Mouse (Mus musculus): Measurements from ENCODE around the gene Gse1. TPM values are rescaled to one million over a fixed set of nuclear protein-coding genes. Genes with fewer than 3 reads are reported as not detected.

Gene Gse1
- polyA plus RNA-seq, 1 experiment from 2014 or later, result 8.7 TPM

- no peaks in the 10 kb centered on the region for H3K9me3 ChIP-seq (replicated peaks)
- H3K36me3 ChIP-seq (replicated peaks), result no peaks in the 10 kb centered on the region
- no peak overlapping the region for H3K9ac ChIP-seq
- peaks cover 5% of the 10 kb centered on the region; the same call in 1 of the 2 replicates for H3K4me1 ChIP-seq (replicated peaks)
- no peak for ATAC-seq (ENCODE audit: insufficient read depth)
- H3K4me2 ChIP-seq, result no peak overlapping the region
- H3K27ac ChIP-seq (replicated peaks), result no peak overlapping the region
- no peaks in the 10 kb centered on the region; the same call in 1 of the 2 replicates for H3K27me3 ChIP-seq
- H3K4me3 ChIP-seq (replicated peaks), result no peak overlapping the region
- 68% methylated on average over 17 of the region's 17 CpGs for WGBS (ENCODE audit: insufficient replicate concordance)
These were observed 38.0 kb upstream of the Gse1 start for GRCm38 (mm10) chr8:120190107-120190809.

DNA sequence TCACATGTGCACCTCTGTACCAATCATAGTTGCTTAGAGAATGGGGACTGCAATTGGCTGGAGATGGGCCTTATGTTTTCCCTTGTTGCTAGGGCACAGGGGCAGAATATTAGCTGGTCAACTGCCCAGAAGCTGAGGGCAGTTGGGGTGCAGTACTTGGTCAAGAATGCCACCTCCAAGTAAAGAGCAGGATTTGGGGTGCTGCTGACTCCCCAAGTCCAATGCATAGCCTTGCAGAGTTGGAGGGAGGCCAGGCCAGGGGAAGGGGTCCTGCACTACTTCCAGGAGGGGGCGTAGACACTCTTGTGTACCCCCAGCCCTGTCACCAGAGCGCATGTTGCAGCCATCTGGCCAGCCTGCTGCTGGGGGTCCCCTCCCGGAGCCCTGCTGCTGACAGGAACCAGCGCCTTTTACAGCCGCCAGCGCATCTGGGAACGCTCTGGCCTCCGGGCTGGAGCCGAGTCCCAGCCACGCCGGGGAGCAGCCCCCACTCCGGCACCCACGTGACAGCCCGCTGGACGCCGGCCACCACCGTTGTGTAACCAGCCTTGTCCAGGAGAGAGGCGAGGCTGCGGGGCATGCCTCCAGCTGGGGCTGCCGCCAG lies 37.3 kb upstream of the Gse1 start:
- 48% methylated on average over 20 of the region's 20 CpGs for WGBS (ENCODE audit: insufficient replicate concordance)
- H3K4me1 ChIP-seq (replicated peaks), result peaks cover 4% of the 10 kb centered on the region; the same call in 1 of the 2 replicates

DNA sequence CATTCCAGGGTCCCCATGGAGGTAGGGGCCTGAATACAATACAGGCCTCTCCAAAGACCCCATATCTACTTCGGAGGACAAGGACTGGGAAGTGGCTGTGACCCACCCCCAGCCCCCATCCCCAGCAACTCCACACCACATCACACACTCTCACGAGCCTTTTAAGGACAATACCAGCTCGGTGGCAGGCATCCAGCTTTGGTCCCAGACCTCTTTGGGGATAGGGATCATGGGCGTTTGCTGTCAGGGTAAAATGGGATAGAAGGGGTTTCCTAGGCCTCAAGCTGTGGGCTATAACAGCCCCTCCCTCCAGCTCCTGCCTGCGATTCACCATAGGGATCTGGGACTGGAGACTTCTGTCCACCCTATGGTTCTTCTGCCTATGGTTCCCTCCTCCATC lies 36.6 kb upstream of the Gse1 start:
- Histone ChIP-seq H3K36me3 (replicated peaks) (no peaks in the 10 kb centered on the region), H3K4me2 (no peak overlapping the region), H3K27ac (replicated peaks) (no peak overlapping the region), H3K4me3 (replicated peaks) (no peak overlapping the region), H3K9me3 (replicated peaks) (no peaks in the 10 kb centered on the region), H3K9ac (no peak overlapping the region), H3K27me3 (no peaks in the 10 kb centered on the region; the same call in 1 of the 2 replicates), H3K4me1 (replicated peaks) (peaks cover 4% of the 10 kb centered on the region; the same call in 1 of the 2 replicates)
- WGBS (ENCODE audit: insufficient replicate concordance), result 53% methylated on average over 5 of the region's 5 CpGs
- no peak for ATAC-seq (ENCODE audit: insufficient read depth)

More for the DNA sequence above, 37.3 kb upstream of the Gse1 start:
- Histone ChIP-seq H3K27me3 (no peaks in the 10 kb centered on the region; the same call in 1 of the 2 replicates), H3K36me3 (replicated peaks) (no peaks in the 10 kb centered on the region), H3K4me3 (replicated peaks) (peak overlapping the region; percentile 18; the same call in 1 of the 2 replicates), H3K9me3 (replicated peaks) (no peaks in the 10 kb centered on the region), H3K27ac (replicated peaks) (no peak overlapping the region), H3K9ac (no peak overlapping the region), H3K4me2 (peak overlapping the region; percentile 53)
- peak; percentile 76 for ATAC-seq (ENCODE audit: insufficient read depth)

GRCm38 (mm10) chr8:120192118-120192517 lies 36.1 kb upstream of the Gse1 start:
- H3K4me3 ChIP-seq (replicated peaks), result no peak overlapping the region
- no peaks in the 10 kb centered on the region; the same call in 1 of the 2 replicates for H3K27me3 ChIP-seq
- H3K27ac ChIP-seq (replicated peaks), result no peak overlapping the region
- H3K4me1 ChIP-seq (replicated peaks), result peaks cover 4% of the 10 kb centered on the region; the same call in 1 of the 2 replicates
- H3K9ac ChIP-seq, result no peak overlapping the region
- no peak overlapping the region for H3K4me2 ChIP-seq
- no peaks in the 10 kb centered on the region for H3K36me3 ChIP-seq (replicated peaks)
- no peaks in the 10 kb centered on the region for H3K9me3 ChIP-seq (replicated peaks)
- WGBS (ENCODE audit: insufficient replicate concordance), result 79% methylated on average over 5 of the region's 5 CpGs
- no peak for ATAC-seq (ENCODE audit: insufficient read depth)

GRCm38 (mm10) chr8:120201351-120201750 lies 26.9 kb upstream of the Gse1 start:
- Histone ChIP-seq H3K9ac (no peak overlapping the region), H3K4me3 (replicated peaks) (no peak overlapping the region), H3K9me3 (replicated peaks) (no peaks in the 10 kb centered on the region), H3K36me3 (replicated peaks) (no peaks in the 10 kb centered on the region), H3K4me1 (replicated peaks) (no peaks in the 10 kb centered on the region), H3K4me2 (no peak overlapping the region), H3K27ac (replicated peaks) (no peak overlapping the region), H3K27me3 (no peaks in the 10 kb centered on the region)
- 48% methylated on average over 6 of the region's 6 CpGs for WGBS (ENCODE audit: insufficient replicate concordance)
- no peak for ATAC-seq (ENCODE audit: insufficient read depth)

DNA sequence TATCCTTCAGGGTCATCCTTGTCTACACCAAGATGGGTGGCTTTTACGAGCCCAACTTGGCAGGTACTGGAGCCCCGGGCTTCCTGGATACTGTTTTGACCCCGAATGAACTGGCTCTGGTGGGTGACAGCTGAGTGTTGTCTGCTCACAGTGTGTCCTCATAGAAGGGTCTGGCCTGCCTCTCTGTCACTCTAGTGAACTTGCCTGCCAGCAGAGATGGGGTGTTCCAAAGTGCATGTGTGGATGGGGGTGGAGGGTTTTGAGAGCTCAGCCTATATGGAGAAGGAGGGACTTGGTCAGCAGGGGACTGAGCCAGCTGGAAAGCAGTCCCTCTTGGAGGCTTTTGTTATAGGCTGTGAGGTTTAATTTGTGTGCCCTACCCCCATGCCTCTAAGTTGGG lies 25.7 kb upstream of the Gse1 start:
- 42% methylated on average over 3 of the region's 3 CpGs for WGBS (ENCODE audit: insufficient replicate concordance)
- Histone ChIP-seq H3K9ac (no peak overlapping the region), H3K9me3 (replicated peaks) (no peaks in the 10 kb centered on the region), H3K27me3 (no peaks in the 10 kb centered on the region), H3K4me3 (replicated peaks) (no peak overlapping the region), H3K27ac (replicated peaks) (no peak overlapping the region), H3K36me3 (replicated peaks) (no peaks in the 10 kb centered on the region), H3K4me1 (replicated peaks) (no peaks in the 10 kb centered on the region), H3K4me2 (no peak overlapping the region)
- no peak for ATAC-seq (ENCODE audit: insufficient read depth)

- Histone ChIP-seq H3K27me3 (peaks cover 1% of the 10 kb centered on the region; the same call in 1 of the 2 replicates), H3K4me2 (no peak overlapping the region), H3K4me3 (replicated peaks) (no peak overlapping the region), H3K4me1 (replicated peaks) (no peaks in the 10 kb centered on the region), H3K9me3 (replicated peaks) (no peaks in the 10 kb centered on the region), H3K9ac (no peak overlapping the region), H3K36me3 (replicated peaks) (no peaks in the 10 kb centered on the region), H3K27ac (replicated peaks) (no peak overlapping the region)
- no peak for ATAC-seq (ENCODE audit: insufficient read depth)
- 54% methylated on average over 7 of the region's 7 CpGs for WGBS (ENCODE audit: insufficient replicate concordance)
These were observed 23.4 kb upstream of the Gse1 start for GRCm38 (mm10) chr8:120204736-120205360.

- no peak overlapping the region for H3K4me2 ChIP-seq
- no peaks in the 10 kb centered on the region for H3K36me3 ChIP-seq (replicated peaks)
- H3K9me3 ChIP-seq (replicated peaks), result no peaks in the 10 kb centered on the region
- H3K27me3 ChIP-seq, result peaks cover 6% of the 10 kb centered on the region
- 43% methylated on average over 9 of the region's 9 CpGs for WGBS (ENCODE audit: insufficient replicate concordance)
- no peak overlapping the region for H3K27ac ChIP-seq (replicated peaks)
- no peak overlapping the region for H3K4me3 ChIP-seq (replicated peaks)
- ATAC-seq (ENCODE audit: insufficient read depth), result no peak
- no peaks in the 10 kb centered on the region for H3K4me1 ChIP-seq (replicated peaks)
- no peak overlapping the region for H3K9ac ChIP-seq
These were observed 22.3 kb upstream of the Gse1 start for GRCm38 (mm10) chr8:120205916-120206315.

DNA sequence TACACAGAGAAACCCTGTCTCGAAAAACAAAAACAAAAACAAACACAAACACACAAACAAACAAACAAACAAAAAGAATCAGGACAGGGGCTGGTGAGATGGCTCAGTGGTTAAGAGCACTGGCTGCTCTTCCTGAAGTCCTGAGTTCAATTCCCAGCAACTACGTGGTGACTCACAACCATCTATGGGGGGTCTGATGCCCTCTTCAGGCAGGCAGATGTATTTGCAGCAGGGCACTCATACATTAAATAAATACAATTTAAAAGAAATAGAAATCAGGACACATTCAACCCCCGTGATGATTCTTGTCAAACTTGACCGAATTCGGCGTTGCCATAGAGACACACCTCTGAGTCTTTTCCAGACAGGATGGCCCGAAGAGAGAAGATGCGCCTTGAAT lies 20.9 kb upstream of the Gse1 start:
- no peak overlapping the region for H3K27ac ChIP-seq (replicated peaks)

GRCm38 (mm10) chr8:120208113-120208512 lies 20.1 kb upstream of the Gse1 start:
- H3K27ac ChIP-seq (replicated peaks), result no peak overlapping the region
- no peak overlapping the region for H3K4me3 ChIP-seq (replicated peaks)
- no peak overlapping the region for H3K9ac ChIP-seq
- peaks cover 6% of the 10 kb centered on the region for H3K27me3 ChIP-seq
- H3K4me1 ChIP-seq (replicated peaks), result no peaks in the 10 kb centered on the region
- whole genome bisulfite sequencing (ENCODE audit: insufficient replicate concordance), result 57% methylated on average over 11 of the region's 11 CpGs
- no peak for ATAC-seq (ENCODE audit: insufficient read depth)
- no peaks in the 10 kb centered on the region for H3K9me3 ChIP-seq (replicated peaks)
- no peak overlapping the region for H3K4me2 ChIP-seq
- H3K36me3 ChIP-seq (replicated peaks), result no peaks in the 10 kb centered on the region

More for the DNA sequence above, 20.9 kb upstream of the Gse1 start:
- H3K27me3 ChIP-seq, result peaks cover 6% of the 10 kb centered on the region
- no peak overlapping the region for H3K4me3 ChIP-seq (replicated peaks)
- whole genome bisulfite sequencing (ENCODE audit: insufficient replicate concordance), result 66% methylated on average over 8 of the region's 8 CpGs
- no peaks in the 10 kb centered on the region for H3K36me3 ChIP-seq (replicated peaks)
- no peaks in the 10 kb centered on the region for H3K4me1 ChIP-seq (replicated peaks)
- no peak overlapping the region for H3K4me2 ChIP-seq
- no peaks in the 10 kb centered on the region for H3K9me3 ChIP-seq (replicated peaks)
- no peak overlapping the region for H3K9ac ChIP-seq
- no peak for ATAC-seq (ENCODE audit: insufficient read depth)

GRCm38 (mm10) chr8:120211345-120211744 lies 16.9 kb upstream of the Gse1 start:
- Histone ChIP-seq H3K9ac (no peak overlapping the region), H3K4me1 (replicated peaks) (no peaks in the 10 kb centered on the region), H3K27me3 (peaks cover 6% of the 10 kb centered on the region), H3K27ac (replicated peaks) (no peak overlapping the region), H3K4me3 (replicated peaks) (no peak overlapping the region), H3K4me2 (no peak overlapping the region), H3K36me3 (replicated peaks) (no peaks in the 10 kb centered on the region), H3K9me3 (replicated peaks) (no peaks in the 10 kb centered on the region)
- WGBS (ENCODE audit: insufficient replicate concordance), result 6% methylated on average over 4 of the region's 4 CpGs
- ATAC-seq (ENCODE audit: insufficient read depth), result no peak
